18 mouse cellular contexts compared by ENCODE assay signal in the genomic region with DNA sequence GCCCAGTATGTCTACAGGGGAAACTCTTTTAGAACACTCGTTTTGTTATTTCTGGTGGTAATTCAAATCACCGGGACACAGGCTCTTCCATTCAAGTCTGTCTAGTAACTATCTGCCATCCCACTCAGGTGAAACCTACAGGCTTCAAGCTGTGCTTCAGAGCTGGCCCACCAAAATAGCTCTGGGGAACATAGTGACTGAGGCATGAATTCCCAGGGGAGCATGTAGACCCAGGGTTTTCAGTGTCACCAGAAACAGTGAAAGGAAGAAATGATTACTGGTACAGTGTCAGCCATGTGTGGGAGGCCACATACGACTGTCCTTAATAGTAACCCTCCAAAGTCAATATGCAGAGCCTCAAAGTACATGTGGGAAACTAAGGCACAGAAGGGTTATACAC. TPM values are rescaled to one million over a fixed set of nuclear protein-coding genes. Genes with fewer than 3 reads are reported as not detected.
DNase-seq lines count a peak whose midpoint lies in the region; ATAC-seq and TF ChIP-seq lines count a peak whose summit lies in the region.
"Had no signal": no experiment of that assay in that cellular context is flagged by ENCODE, and none has a peak within 500 bp of the region (broad histone marks: within the 10 kb centered on the region; RNA-seq: fewer than 3 reads in every experiment).

No protein-coding gene starts in this region.

- no peak for DNase-seq in forebrain, embryonic 10.5 days (ENCODE audit: extremely low spot score, low spot score)
- no peak for DNase-seq in forebrain, postnatal 0 days
- peak; percentile 27 to 35 for DNase-seq in B cell, adult 2 months
- DNase-seq in forebrain, embryonic 14.5 days (ENCODE audit: low spot score), result no peak
- DNase-seq in adipocyte (ENCODE audit: low spot score), result no peak
- no peak for DNase-seq in left cerebral cortex, adult 18-20 months (ENCODE audit: low spot score in 2 of 2)
- DNase-seq: adrenal gland, postnatal 25 days; gastrocnemius, postnatal 25 days; kidney, postnatal 4 days; liver; retina, postnatal 1 day; thymus, postnatal 25 days had no signal

- peaks cover 66% of the 10 kb centered on the region for H3K4me1 ChIP-seq in forebrain, embryonic 10.5 days
- H3K4me1 ChIP-seq in forebrain, postnatal 0 days (ENCODE audit: insufficient read depth), result peaks cover 15% of the 10 kb centered on the region; the same call in 1 of the 2 replicates
- H3K4me1 ChIP-seq in forebrain, embryonic 14.5 days (ENCODE audit: control insufficient read depth, insufficient read depth, low read length), result peaks cover 48% of the 10 kb centered on the region
- H3K4me1 ChIP-seq in hindbrain, embryonic 16.5 days (ENCODE audit: control insufficient read depth, insufficient read depth, low read depth, low read length), result peaks cover 34% of the 10 kb centered on the region

- no peaks in the 10 kb centered on the region for H3K27me3 ChIP-seq in forebrain, embryonic 10.5 days (ENCODE audit: poor library complexity, severe bottlenecking)
- H3K27me3 ChIP-seq in forebrain, postnatal 0 days (ENCODE audit: insufficient read depth, low read length), result no peaks in the 10 kb centered on the region
- H3K27me3 ChIP-seq in forebrain, embryonic 14.5 days (replicated peaks; ENCODE audit: control insufficient read depth, insufficient read depth, low read length), result no peaks in the 10 kb centered on the region
- no peaks in the 10 kb centered on the region for H3K27me3 ChIP-seq in hindbrain, embryonic 16.5 days (replicated peaks; ENCODE audit: control insufficient read depth, insufficient read depth, low read length)
- H3K27me3 ChIP-seq: kidney, embryonic 15.5 days; midbrain, embryonic 13.5 days had no signal

- H3K4me2 ChIP-seq in forebrain, postnatal 0 days (ENCODE audit: low read depth), result no peak overlapping the region
- H3K4me2 ChIP-seq in forebrain, embryonic 14.5 days (ENCODE audit: low read length), result no peak overlapping the region
- H3K4me2 ChIP-seq in hindbrain, embryonic 16.5 days (ENCODE audit: low read length), result no peak overlapping the region
- H3K4me2 ChIP-seq: kidney, embryonic 15.5 days; midbrain, embryonic 13.5 days had no signal

- no peak overlapping the region for H3K4me3 ChIP-seq in forebrain, embryonic 10.5 days
- no peak overlapping the region for H3K4me3 ChIP-seq in forebrain, postnatal 0 days (ENCODE audit: low read depth, low read length)
- H3K4me3 ChIP-seq in forebrain, embryonic 14.5 days (ENCODE audit: low read depth, low read length), result no peak overlapping the region
- H3K4me3 ChIP-seq in hindbrain, embryonic 16.5 days (ENCODE audit: low read length), result no peak overlapping the region
- H3K4me3 ChIP-seq: embryonic facial prominence, embryonic 10.5 days; kidney, embryonic 15.5 days; midbrain, embryonic 13.5 days had no signal

- 87% methylated on average over 3 of the region's 3 CpGs for WGBS in forebrain, embryonic 10.5 days
- 59% methylated on average over 3 of the region's 3 CpGs for WGBS in forebrain, postnatal 0 days
- 72% methylated on average over 3 of the region's 3 CpGs for WGBS in forebrain, embryonic 14.5 days
- WGBS in hindbrain, embryonic 16.5 days, result 76% methylated on average over 3 of the region's 3 CpGs

- H3K9me3 ChIP-seq in forebrain, embryonic 10.5 days, result no peaks in the 10 kb centered on the region
- no peaks in the 10 kb centered on the region for H3K9me3 ChIP-seq in forebrain, postnatal 0 days (ENCODE audit: low read length)
- no peaks in the 10 kb centered on the region for H3K9me3 ChIP-seq in forebrain, embryonic 14.5 days (replicated peaks; ENCODE audit: control insufficient read depth, low read length)
- no peaks in the 10 kb centered on the region for H3K9me3 ChIP-seq in hindbrain, embryonic 16.5 days (ENCODE audit: control insufficient read depth, low read length)
- H3K9me3 ChIP-seq: embryonic facial prominence, embryonic 10.5 days; kidney, embryonic 15.5 days; midbrain, embryonic 13.5 days had no signal

- peak overlapping the region; percentile 31; the same call in 1 of the 2 replicates for H3K27ac ChIP-seq in forebrain, embryonic 10.5 days
- no peak overlapping the region for H3K27ac ChIP-seq in forebrain, postnatal 0 days (ENCODE audit: low read depth, low read length)
- peak overlapping the region; percentile 80 for H3K27ac ChIP-seq in forebrain, embryonic 14.5 days (ENCODE audit: low read depth, low read length)
- H3K27ac ChIP-seq in hindbrain, embryonic 16.5 days (ENCODE audit: low read depth, low read length), result 0 out of 2 replicates have a peak overlapping the region, but pooled peaks have one; percentile 23
- H3K27ac ChIP-seq: embryonic facial prominence, embryonic 10.5 days; kidney, embryonic 15.5 days had no signal

- no peaks in the 10 kb centered on the region for H3K36me3 ChIP-seq in forebrain, embryonic 10.5 days (replicated peaks)
- H3K36me3 ChIP-seq in forebrain, postnatal 0 days (ENCODE audit: insufficient read depth), result no peaks in the 10 kb centered on the region
- no peaks in the 10 kb centered on the region for H3K36me3 ChIP-seq in forebrain, embryonic 14.5 days (ENCODE audit: control insufficient read depth, insufficient read depth, low read length)
- no peaks in the 10 kb centered on the region for H3K36me3 ChIP-seq in hindbrain, embryonic 16.5 days (ENCODE audit: control insufficient read depth, insufficient read depth, low read length)
- H3K36me3 ChIP-seq: embryonic facial prominence, embryonic 10.5 days; kidney, embryonic 15.5 days; midbrain, embryonic 13.5 days had no signal

- H3K9ac ChIP-seq in forebrain, postnatal 0 days, result no peak overlapping the region
- no peak overlapping the region for H3K9ac ChIP-seq in forebrain, embryonic 14.5 days (ENCODE audit: low read length)
- no peak overlapping the region for H3K9ac ChIP-seq in hindbrain, embryonic 16.5 days (ENCODE audit: low read depth, low read length)
- H3K9ac ChIP-seq: kidney, embryonic 15.5 days; midbrain, embryonic 13.5 days had no signal

- no peak for ATAC-seq in forebrain, postnatal 0 days
- no peak for ATAC-seq in forebrain, embryonic 14.5 days
- ATAC-seq in hindbrain, embryonic 16.5 days, result no peak
- ATAC-seq: intestine, postnatal 0 days; lung, postnatal 0 days; midbrain, embryonic 13.5 days had no signal

- no peak for TF ChIP-seq CTCF in forebrain, postnatal 0 days (IDR thresholded peaks at IDR 0.05; ENCODE audit: low read depth)

RNA-seq across cellular contexts. Expression of gene Chst15, which starts 34.9 kb away (rescaled TPM):
- 9.2 and 9.7 TPM in 2 replicates for polyA plus RNA-seq in forebrain, embryonic 10.5 days (2016; fragmentation: Nextera tagmentation; extraction: Ambion mirVana)
- 19.3 and 20.5 TPM in 2 replicates for total RNA-seq in forebrain, postnatal 0 days (2014; rRNA removed)
- polyA plus RNA-seq in forebrain, postnatal 0 days (2015; fragmentation: Nextera tagmentation; extraction: Ambion mirVana), result 7.2 and 12.8 TPM in 2 replicates
- 8.4 and 10.8 TPM in 2 replicates for polyA plus RNA-seq in forebrain, embryonic 14.5 days (2014; fragmentation: Nextera tagmentation; extraction: Ambion mirVana)
- polyA plus RNA-seq in hindbrain, embryonic 16.5 days (2015; fragmentation: Nextera tagmentation; extraction: Ambion mirVana), result 18.5 and 24.4 TPM in 2 replicates
- total RNA-seq in left cerebral cortex, adult 18-20 months (2021), result 10 to 100 TPM; 38.5 to 39.6 TPM

Comparison
In these comparisons a context has a peak if more than half of its experiments do, and no peak if none do; other contexts are left out.
1. DNase-seq: peak in B cell, adult 2 months (2 of 2); none in forebrain, embryonic 10.5 days (single experiment), forebrain, postnatal 0 days (single experiment), forebrain, embryonic 14.5 days (single experiment), adipocyte (single experiment) and left cerebral cortex, adult 18-20 months (0 of 2).